Mouse (Mus musculus): ENCODE data around the gene Plpp3. TPM values are rescaled to one million over a fixed set of nuclear protein-coding genes. Genes with fewer than 3 reads are reported as not detected.
A peak's percentile ranks its signal among the peaks of the same experiment; 100 is the strongest.

The Plpp3 gene
- total and polyA plus RNA-seq, 3 experiments: not detected

DNA sequence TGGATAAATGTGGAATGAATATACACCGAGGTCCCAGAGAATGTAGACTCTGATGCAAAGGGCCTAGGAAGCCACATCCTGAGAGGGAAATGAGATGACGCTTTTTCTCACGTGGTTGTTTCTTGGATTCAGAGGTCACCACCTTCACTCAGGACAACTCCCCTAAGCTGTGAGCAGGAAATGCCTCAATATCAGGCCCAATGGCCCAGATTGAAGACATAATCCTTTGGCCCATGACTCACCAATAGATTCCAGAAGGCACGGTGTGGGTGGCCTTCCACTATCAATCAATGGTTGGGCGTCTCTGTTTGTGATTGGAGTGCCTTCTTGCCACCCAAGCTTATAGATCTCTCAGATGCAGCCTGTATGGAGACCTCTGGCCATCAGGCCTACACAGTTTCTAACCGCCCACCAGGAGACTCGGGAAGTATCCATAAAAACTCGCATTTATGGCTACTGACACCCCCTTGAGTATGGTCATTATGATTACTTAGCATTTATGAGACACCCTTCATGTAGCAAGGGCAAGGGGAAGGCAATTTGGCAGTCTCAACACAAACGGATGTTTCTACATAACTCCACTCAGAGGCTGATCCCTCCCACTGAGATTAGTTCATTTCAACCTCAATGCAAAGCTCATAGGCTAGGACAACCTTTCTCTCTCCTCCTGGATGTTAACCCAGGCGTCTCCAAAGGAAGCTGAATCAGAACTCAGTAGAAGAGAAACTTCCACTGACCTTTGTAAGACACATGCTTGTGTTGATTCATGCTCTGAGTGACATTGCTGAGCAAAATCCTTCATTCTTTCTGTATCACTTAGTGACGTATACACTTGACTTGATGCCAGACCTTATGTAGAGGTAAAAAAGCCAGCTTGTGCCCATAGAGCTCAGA, 100.8 kb downstream of the Plpp3 start:
- Histone ChIP-seq H3K36me3 (ENCODE audit: control insufficient read depth in 1 of 2, insufficient read depth in 2 of 2, low read length in 2 of 2) (peaks cover 0 to 14% of the 10 kb centered on the region in 2 experiments; a peak in 2 of 4 replicates), H3K79me2 (ENCODE audit: control insufficient read depth, insufficient read depth, low read length, poor library complexity) (no peaks in the 10 kb centered on the region), H3K9ac (ENCODE audit: control insufficient read depth, low read depth, low read length, poor library complexity, severe bottlenecking) (no peak overlapping the region), H3K4me1 (ENCODE audit: control insufficient read depth in 1 of 2, insufficient read depth in 2 of 2, low read length in 2 of 2) (peaks cover 3 to 20% of the 10 kb centered on the region in 2 experiments), H3K27me3 (ENCODE audit: control insufficient read depth in 1 of 2, insufficient read depth in 2 of 2, low read length in 2 of 2) (no peaks in the 10 kb centered on the region), H3K4me3 (ENCODE audit: control insufficient read depth in 1 of 2, insufficient read depth in 1 of 2, low read depth in 2 of 2, low read length in 2 of 2) (no peak overlapping the region), H3K27ac (ENCODE audit: control insufficient read depth, low read depth, low read length) (no peak overlapping the region), H3K9me3 (replicated peaks; ENCODE audit: insufficient read depth, low read length) (no peaks in the 10 kb centered on the region)
- no peak for DNase-seq (ENCODE audit: low read depth, low spot score)
- TF ChIP-seq NRF1 (IDR thresholded peaks at IDR 0.05; ENCODE audit: insufficient read depth, low read depth, low read length, poor library complexity, severe bottlenecking) (no peak), ZNF384 (IDR thresholded peaks at IDR 0.05; ENCODE audit: low read depth, low read length) (no peak)

DNA sequence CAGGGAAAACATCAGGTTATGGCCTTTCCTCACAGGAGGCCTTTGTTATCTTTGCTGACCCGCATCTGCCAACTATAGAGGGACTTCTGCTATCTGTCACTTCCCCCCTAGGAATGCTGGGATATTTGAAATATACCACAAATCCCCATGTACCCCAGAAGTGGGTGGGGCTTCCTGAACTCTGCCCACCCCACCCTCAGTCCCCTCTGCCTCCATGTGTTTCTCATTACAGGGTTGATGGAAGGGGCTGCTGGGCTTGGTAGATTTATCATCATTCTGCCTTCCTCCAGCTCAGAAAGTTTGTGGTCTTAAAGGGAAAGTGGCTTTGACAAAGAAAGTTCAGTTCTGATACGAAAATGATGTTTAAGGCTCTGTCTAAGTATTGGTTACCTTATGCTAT, 103.2 kb downstream of the Plpp3 start:
- no peaks in the 10 kb centered on the region for H3K9me3 ChIP-seq (replicated peaks; ENCODE audit: insufficient read depth, low read length)
- DNase-seq (ENCODE audit: low read depth, low spot score): peak; percentile 66
- H3K4me3 ChIP-seq (ENCODE audit: control insufficient read depth in 1 of 2, insufficient read depth in 1 of 2, low read depth in 2 of 2, low read length in 2 of 2): peak overlapping the region; percentile 10 to 31
- H3K79me2 ChIP-seq (ENCODE audit: control insufficient read depth, insufficient read depth, low read length, poor library complexity): no peaks in the 10 kb centered on the region
- peak overlapping the region; percentile 91 for H3K27ac ChIP-seq (ENCODE audit: control insufficient read depth, low read depth, low read length)
- peak overlapping the region; percentile 36 for H3K9ac ChIP-seq (ENCODE audit: control insufficient read depth, low read depth, low read length, poor library complexity, severe bottlenecking)
- H3K4me1 ChIP-seq (ENCODE audit: control insufficient read depth in 1 of 2, insufficient read depth in 2 of 2, low read length in 2 of 2): peaks cover 3 to 20% of the 10 kb centered on the region in 2 experiments
- H3K27me3 ChIP-seq (ENCODE audit: control insufficient read depth in 1 of 2, insufficient read depth in 2 of 2, low read length in 2 of 2): no peaks in the 10 kb centered on the region
- peak; percentile 37; the same call in 1 of the 2 replicates for TF ChIP-seq GATA1 (IDR thresholded peaks at IDR 0.05; ENCODE audit: low read depth, low read length)
- TF ChIP-seq SIN3A (IDR thresholded peaks at IDR 0.05; ENCODE audit: low read length): no peak
- peak; percentile 31; the same call in 1 of the 2 replicates for TF ChIP-seq ETS1 (IDR thresholded peaks at IDR 0.05; ENCODE audit: low read depth, low read length)
- TF ChIP-seq GABPA (IDR thresholded peaks at IDR 0.05; ENCODE audit: low read depth, low read length): no peak
- 0 out of 4 replicates have a peak, but pooled peaks of 1 of the 2 experiments have one; percentile 6 for TF ChIP-seq EP300 (IDR thresholded peaks at IDR 0.05; ENCODE audit: low read depth in 1 of 2, low read length in 2 of 2)
- peak; percentile 16; the same call in 1 of the 2 replicates for TF ChIP-seq ELF1 (IDR thresholded peaks at IDR 0.05; ENCODE audit: low read depth, low read length)
- no peak for TF ChIP-seq USF2 (IDR thresholded peaks at IDR 0.05; ENCODE audit: borderline replicate concordance in 1 of 2, insufficient read depth in 1 of 2, low read depth in 1 of 2, low read length in 2 of 2)
- peaks cover 0 to 14% of the 10 kb centered on the region in 2 experiments; a peak in 2 of 4 replicates for H3K36me3 ChIP-seq (ENCODE audit: control insufficient read depth in 1 of 2, insufficient read depth in 2 of 2, low read length in 2 of 2)
